Mouse (Mus musculus) small intestine, adult 2 months (tissue): ENCODE data around the gene Nup214. TPM values are rescaled to one million over a fixed set of nuclear protein-coding genes. Genes with fewer than 3 reads are reported as not detected.

Experiments used
- H3K27ac ChIP-seq: fragments of 200-500 bp; 2 replicates; pipeline ENCODE4 v1.5.1; 2012; ENCODE audit warnings: low read depth, low read length, control low read depth, inconsistent platforms; ENCODE audit not compliant: insufficient read depth
- H3K27me3 ChIP-seq: fragments of 200-500 bp; 2 replicates; pipeline ENCODE4 v1.6.1; 2012; ENCODE audit warnings: mild to moderate bottlenecking, moderate library complexity, low read length, inconsistent platforms; ENCODE audit not compliant: control insufficient read depth, insufficient read depth
- H3K36me3 ChIP-seq: fragments of 200-500 bp; 2 replicates; pipeline ENCODE4 v1.6.1; 2012; ENCODE audit warnings: mild to moderate bottlenecking, low read length, control low read depth, inconsistent platforms; ENCODE audit not compliant: control insufficient read depth, insufficient read depth
- H3K4me1 ChIP-seq: fragments of 200-500 bp; 2 replicates; pipeline ENCODE4 v1.6.1; 2012; ENCODE audit warnings: low read length, inconsistent platforms, mixed read lengths; ENCODE audit not compliant: control insufficient read depth, insufficient read depth, insufficient read length
- H3K4me3 ChIP-seq: fragments of 200-500 bp; 2 replicates; pipeline ENCODE4 v1.5.1; 2012; ENCODE audit warnings: low read depth, mild to moderate bottlenecking, control low read depth, inconsistent platforms, low read length, moderate library complexity
- CTCF ChIP-seq: fragments of 200-500 bp; IDR thresholded peaks from 2 replicates; pipeline ENCODE4 v1.5.1; 2012; ENCODE audit warnings: low read depth, mild to moderate bottlenecking, control low read depth, inconsistent platforms, low read length, moderate library complexity, mixed read lengths; ENCODE audit not compliant: insufficient replicate concordance, insufficient read length; ENCODE audit errors: extremely low read depth
- POLR2A ChIP-seq: fragments of 200-500 bp; IDR thresholded peaks from 2 replicates; pipeline ENCODE4 v1.6.1; 2012; ENCODE audit warnings: low read depth, mild to moderate bottlenecking, control low read depth, inconsistent platforms, low read length, moderate library complexity
- WGBS: fragments of 180-500 bp; shearing (Covaris S2); methylation state at CpG from one replicate; pipeline ENCODE4 v1.1.7; 2018; 5-methylcytosine and 5-hydroxymethylcytosine counted together
- polyA plus RNA-seq: library from polyadenylated mRNA; depleted of rRNA; stranded (reverse); fragments of >200 nt; gene quantifications from 2 replicates; pipeline ENCODE4 v1.2.3, GENCODE M21; 2012

The Nup214 gene
- polyA plus RNA-seq, 1 experiment, result 21.8 TPM

DNA sequence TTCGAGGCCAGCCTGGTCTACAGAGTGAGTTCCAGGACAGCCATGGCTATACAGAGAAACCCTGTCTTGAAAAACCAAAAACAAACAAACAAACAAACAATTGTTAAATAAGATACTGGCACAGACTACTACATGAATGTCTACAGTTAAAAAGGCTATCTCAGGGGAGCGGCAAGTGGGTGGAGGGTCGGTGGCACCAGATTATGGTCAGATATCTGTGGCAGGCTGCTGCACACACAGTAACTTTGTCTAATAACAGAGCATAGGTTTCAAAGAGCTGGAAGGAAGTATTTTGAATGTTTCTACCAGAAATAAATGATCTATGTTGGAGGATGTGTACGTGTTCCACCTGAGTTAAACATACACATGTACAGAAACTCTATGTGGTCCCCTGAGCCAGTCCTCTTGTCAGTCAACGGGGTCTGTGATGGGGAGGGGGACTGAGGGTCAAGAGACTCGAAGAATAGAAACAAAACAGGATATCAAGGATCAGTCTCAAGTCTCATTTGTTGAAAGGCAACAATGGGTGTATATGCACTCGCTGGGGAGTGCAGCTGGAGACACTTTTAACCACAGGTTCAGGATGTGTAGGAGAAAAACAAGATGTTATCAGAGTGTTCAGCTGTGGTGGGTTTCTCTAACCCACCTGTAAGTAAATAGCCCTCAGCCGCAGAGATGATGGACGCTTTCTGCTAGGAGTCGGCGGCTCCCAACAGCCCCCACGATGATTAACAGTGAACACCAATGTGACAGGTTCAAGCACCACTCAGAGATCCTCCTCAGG, 87.7 kb downstream of the Nup214 start:
- H3K27me3 ChIP-seq, result no peaks in the 10 kb centered on the region
- peak overlapping the region; percentile 33 for H3K27ac ChIP-seq
- no peak overlapping the region for H3K4me3 ChIP-seq
- WGBS, result 63% methylated on average over 12 of the region's 12 CpGs
- TF ChIP-seq CTCF (no peak), POLR2A (no peak)
- H3K36me3 ChIP-seq, result no peaks in the 10 kb centered on the region
- H3K4me1 ChIP-seq, result no peaks in the 10 kb centered on the region

DNA sequence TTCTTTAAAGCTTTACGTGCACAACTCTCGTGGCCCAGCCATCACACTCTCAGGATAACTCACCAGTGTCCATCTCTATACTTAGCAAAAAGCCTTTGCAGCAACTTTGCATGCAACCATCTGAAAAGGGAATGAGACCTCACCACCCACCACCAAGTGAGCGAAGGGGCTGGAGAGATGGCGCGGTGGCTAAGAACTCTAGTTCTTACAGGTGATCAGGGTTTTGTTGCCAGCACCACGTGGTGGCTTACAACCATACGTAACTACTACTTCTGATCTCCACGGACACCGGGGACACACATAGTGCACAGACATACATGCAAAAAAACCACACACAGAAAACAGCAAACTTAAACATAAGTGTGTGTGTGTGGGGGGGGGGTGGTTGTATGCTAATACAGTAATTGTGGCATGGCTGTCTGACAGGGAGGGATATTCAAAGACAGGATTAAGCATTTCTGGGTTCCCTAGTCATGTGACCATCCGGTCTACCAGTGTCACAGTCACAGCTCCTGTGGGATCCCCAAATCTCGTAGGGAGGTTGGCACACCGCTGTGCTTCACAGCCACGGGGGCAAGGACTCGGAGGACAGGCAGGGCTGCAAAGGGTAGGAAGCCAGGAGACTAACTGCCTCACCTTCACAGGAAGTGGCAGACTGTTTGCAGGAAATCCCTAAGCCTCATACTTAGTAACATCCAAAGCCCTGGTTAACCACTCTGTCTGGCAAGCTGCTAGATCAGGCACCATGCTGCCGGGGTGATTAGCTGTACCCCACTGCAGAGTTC, 88.6 kb downstream of the Nup214 start:
- H3K4me1 ChIP-seq, result no peaks in the 10 kb centered on the region
- no peaks in the 10 kb centered on the region for H3K27me3 ChIP-seq
- TF ChIP-seq CTCF (no peak), POLR2A (no peak)
- 73% methylated on average over 15 of the region's 15 CpGs for WGBS
- no peaks in the 10 kb centered on the region for H3K36me3 ChIP-seq
- no peak overlapping the region for H3K4me3 ChIP-seq
- H3K27ac ChIP-seq, result peak overlapping the region; percentile 33

DNA sequence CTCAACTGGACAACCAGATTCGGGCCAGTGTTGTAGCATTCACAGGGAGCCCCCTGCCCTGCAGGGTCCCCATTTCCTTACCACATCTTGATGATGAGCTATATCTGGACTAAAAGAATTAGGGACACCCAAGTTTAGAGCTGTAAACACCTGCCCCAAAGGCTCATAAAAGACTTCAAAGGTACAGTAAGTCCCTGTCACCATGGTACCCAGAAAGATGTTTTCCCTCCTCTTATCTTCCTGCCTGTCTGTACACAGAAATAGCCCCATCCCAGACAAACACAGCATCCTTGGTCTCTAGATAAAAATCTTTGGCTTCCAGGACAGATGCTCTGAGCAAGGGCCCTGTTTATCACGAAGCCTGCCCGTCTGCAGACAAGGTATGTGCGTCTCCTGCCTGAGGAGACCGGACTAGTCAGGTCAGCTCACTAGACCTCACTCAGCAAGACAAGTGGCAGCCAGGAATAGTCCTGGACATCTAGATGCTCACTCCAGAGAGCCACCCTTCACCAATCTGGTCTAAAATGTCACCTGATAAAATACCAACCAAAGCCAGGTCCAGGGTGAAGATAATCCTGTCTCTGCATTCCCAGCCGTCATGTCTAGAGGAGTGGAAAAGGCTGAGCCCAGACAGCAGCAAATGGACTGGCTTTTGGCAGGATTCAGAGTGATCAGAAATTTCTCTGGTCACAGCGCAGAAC, 89.4 kb downstream of the Nup214 start:
- Histone ChIP-seq H3K4me3 (no peak overlapping the region), H3K27ac (0 out of 2 replicates have a peak overlapping the region, but pooled peaks have one; percentile 21), H3K36me3 (peaks cover 1% of the 10 kb centered on the region; the same call in 1 of the 2 replicates), H3K27me3 (no peaks in the 10 kb centered on the region), H3K4me1 (no peaks in the 10 kb centered on the region)
- 71% methylated on average over 7 of the region's 7 CpGs for WGBS
- TF ChIP-seq CTCF, result no peak
- TF ChIP-seq POLR2A, result no peak

DNA sequence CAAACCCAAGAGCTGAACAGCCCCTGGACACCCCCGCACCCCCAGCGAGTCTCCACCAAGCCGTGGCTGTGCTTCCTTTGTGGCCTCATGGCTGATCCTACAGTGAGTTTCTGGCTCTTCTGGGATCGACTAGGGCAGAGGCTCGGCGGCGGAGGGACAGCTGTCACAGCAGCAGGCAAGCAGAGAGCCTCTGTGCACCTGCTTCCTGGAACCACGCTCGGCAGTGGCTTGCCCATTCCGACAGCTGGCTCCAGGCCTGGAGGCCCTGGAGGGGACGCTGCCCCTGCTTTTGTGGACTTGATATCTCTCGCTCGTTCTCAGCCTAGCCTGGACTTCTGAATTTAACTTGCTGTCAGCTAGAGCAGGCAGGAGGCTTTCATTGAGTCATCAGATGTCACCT, 90.7 kb downstream of the Nup214 start:
- 0 out of 2 replicates have a peak overlapping the region, but pooled peaks have one; percentile 2 for H3K4me3 ChIP-seq
- peaks cover 8% of the 10 kb centered on the region for H3K36me3 ChIP-seq
- peak overlapping the region; percentile 31 for H3K27ac ChIP-seq
- H3K27me3 ChIP-seq, result no peaks in the 10 kb centered on the region
- 46% methylated on average over 13 of the region's 13 CpGs for WGBS
- TF ChIP-seq POLR2A (no peak), CTCF (no peak)
- H3K4me1 ChIP-seq, result no peaks in the 10 kb centered on the region

DNA sequence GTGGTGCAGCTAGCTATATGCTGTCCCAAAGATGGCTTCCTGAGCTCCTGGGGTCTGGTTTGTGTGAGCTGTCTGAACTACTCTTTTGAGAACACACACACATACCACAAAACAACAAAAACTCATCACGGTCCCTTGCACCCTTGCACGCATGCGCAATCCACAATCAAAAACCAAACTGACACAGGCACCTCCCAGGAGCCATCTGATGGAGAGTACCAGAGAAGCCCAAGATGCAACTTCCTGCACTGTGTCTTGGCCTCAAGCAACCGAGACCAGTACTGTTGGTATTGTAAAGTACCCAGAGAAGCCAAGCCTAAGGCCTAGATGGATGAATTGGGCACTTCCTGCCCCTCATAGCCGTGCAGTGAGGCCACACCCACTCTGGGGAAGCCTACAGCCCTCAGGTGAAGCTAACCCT, 91.1 kb downstream of the Nup214 start:
- Histone ChIP-seq H3K27me3 (no peaks in the 10 kb centered on the region), H3K27ac (peak overlapping the region; percentile 31; the same call in 1 of the 2 replicates), H3K36me3 (peaks cover 8% of the 10 kb centered on the region), H3K4me3 (no peak overlapping the region), H3K4me1 (no peaks in the 10 kb centered on the region)
- 75% methylated on average over 5 of the region's 5 CpGs for WGBS
- TF ChIP-seq POLR2A (no peak), CTCF (no peak)

DNA sequence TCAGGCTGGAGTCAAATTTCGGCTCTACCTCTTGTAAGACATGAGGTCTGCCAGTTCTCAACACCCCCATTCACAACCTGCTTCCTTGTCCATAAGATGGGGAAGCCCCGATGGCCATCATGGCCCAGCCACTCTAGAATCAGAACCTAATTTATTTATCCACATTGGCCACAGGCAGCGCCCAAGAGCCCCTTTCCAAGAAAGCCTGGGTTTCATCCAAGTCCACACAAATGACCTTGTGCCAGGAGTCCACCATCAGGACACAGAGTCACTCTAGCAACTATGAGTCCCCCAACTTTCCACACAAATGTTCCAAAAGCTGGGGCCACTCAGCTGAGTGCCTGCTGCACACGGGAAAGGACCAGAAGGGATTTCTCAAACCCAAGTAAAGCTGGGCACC, 91.8 kb downstream of the Nup214 start:
- H3K27ac ChIP-seq, result no peak overlapping the region
- WGBS, result 73% methylated on average over 4 of the region's 4 CpGs
- H3K27me3 ChIP-seq, result no peaks in the 10 kb centered on the region
- H3K36me3 ChIP-seq, result peaks cover 8% of the 10 kb centered on the region
- no peak for TF ChIP-seq CTCF
- no peak overlapping the region for H3K4me3 ChIP-seq
- H3K4me1 ChIP-seq, result no peaks in the 10 kb centered on the region
